Mouse (Mus musculus) ovary, postnatal 36 days (tissue): ENCODE data around the gene Trem1.

Source experiments
- DNase-seq: peaks from one replicate; pipeline ENCODE4 v3.0.0; 2022; ENCODE audit warnings: low spot score, mixed read lengths

The Trem1 gene

DNA sequence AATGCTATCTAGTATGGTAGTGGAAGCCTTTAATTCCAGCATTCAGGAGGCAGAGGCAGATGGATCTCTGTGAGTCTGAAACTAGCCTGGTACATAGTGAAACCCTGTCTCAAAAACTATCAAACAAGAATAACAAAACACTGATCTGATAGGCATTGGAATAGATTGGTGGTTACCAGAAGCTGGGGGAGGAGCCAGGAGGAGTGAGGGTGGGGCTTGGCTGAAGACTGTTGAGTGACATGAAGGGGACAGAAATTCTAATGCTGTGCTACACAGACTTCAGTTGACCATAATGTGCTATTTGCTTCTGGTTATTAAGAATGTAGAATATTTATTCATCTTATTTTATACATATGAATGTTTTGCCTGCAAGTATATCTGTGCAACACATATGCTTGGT, 35.7 kb downstream of the Trem1 start:
- no peak for DNase-seq

DNA sequence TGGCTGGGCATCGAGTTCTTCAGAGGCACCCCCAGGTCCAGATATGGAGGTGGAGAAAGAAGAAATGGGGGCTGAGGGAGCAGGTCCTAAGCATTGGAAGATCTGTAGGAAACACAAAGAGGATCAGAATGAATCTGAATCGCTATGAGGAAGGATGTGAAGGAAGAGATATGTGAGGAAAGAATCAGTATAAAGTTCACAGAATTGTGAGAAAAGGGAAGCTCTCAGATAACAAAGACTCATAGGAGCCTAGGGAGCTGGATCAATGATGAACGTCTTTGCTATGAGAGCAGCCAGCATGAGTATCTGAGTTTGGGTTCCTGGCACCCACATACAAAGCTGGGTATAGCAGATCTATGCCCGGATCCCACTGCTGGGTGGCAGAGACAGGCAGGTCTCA, 37.3 kb downstream of the Trem1 start:
- DNase-seq: no peak

- no peak for DNase-seq
These were observed 39.6 kb downstream of the Trem1 start for GRCm38 (mm10) chr17:48272158-48272557.

DNA sequence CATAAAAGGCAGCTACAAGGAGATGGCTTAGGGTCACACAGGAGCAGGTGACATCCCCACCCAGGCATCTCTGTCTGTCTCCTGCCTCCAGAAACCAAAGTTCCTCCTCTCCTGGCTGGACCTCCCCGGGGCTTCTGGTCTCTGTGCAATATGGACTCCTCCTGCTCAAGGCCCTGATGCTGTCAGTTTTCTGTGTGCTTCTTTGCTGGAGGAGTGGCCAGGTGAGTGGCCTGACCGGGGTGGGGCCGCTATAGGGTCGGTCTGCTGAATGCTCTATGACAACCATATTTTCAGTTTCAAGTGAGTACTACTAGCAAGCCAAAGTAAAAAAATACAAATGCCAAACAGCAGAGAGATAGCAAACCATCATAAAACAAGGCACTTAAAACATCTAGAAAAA, 40.0 kb downstream of the Trem1 start:
- DNase-seq: no peak

- DNase-seq: no peak
These were observed 41.5 kb downstream of the Trem1 start for GRCm38 (mm10) chr17:48274098-48274497.

DNA sequence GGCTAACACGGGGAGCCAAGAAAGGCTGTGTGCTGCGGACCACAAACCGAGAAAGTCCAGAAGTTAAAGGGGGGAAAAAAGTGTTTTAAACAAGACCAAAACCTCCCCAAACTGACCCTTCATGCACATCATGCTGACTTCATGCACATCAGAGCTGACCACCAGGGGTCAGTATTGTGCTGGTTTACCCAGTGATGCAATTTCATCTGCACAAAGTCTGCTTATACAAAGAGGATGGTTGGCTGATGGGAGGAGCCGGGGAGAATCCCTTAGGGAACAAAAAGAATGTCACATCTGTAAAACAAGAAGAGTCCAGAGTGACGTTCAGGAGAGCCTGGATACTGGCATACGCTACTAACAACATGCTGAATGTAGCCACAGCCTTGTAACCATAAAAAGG, 42.3 kb downstream of the Trem1 start:
- DNase-seq: peak; percentile 59

DNA sequence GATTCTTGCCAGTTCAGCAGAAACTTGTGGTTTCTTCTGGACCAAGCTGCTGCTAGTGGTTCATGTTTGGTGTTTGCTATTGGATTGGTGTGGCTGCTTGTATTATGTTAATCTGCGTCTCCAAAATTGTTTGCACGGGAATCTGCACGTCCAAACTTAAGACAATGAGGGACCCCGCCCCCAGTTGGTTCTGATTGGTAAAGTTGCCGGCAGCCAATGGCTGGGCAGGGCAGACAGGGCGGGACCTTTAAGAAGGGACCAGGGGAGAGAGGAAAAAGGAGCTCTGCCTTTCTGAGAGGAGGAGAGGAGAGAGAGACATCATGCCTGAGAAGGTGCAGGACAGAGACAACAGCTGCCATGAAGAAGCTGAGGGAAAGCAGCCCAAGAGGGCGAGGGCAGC, 43.2 kb downstream of the Trem1 start:
- no peak for DNase-seq

- DNase-seq: no peak
These were observed 45.8 kb downstream of the Trem1 start for GRCm38 (mm10) chr17:48278381-48278780.

- no peak for DNase-seq
These were observed 46.4 kb downstream of the Trem1 start for GRCm38 (mm10) chr17:48279002-48279401.

DNA sequence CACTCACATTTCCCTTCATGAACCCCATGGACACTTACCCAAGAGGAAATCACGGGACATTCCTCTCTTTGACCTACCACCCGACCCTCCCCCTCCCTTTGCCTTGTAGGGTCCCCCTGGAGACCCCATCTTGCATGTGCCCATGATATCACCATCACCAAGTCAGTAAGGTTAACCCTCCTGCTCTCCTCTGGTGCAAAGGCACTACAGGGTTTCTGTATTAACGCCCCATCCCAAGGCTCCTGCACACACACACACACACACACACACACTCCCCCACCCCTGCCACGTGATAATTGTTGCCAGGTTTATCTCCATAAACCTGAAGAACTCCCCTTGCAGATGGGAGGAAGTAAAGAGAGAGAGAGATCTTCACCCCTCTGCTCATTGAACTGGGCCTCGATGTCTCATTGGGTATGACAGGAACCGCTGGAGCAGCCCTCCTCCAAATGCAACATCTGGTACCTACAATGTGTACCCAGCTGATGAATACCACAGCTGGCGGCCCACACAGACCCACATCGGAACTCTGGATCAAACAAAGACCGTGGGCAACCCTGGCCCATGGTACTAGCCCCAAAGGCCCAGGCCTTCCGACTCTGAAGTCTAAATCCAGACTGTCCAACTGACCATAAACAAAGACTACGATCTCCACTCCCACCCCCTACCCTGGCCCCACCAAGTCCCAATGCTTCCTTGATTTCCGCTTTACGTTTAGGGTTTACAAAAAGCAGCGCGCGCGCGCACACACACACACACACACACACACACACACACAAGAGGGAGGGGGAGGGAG, 48.6 kb downstream of the Trem1 start:
- DNase-seq: no peak

GRCm38 (mm10) chr17:48281739-48282085, 49.1 kb downstream of the Trem1 start:
- no peak for DNase-seq

GRCm38 (mm10) chr17:48286765-48287164, 54.2 kb downstream of the Trem1 start:
- no peak for DNase-seq

DNA sequence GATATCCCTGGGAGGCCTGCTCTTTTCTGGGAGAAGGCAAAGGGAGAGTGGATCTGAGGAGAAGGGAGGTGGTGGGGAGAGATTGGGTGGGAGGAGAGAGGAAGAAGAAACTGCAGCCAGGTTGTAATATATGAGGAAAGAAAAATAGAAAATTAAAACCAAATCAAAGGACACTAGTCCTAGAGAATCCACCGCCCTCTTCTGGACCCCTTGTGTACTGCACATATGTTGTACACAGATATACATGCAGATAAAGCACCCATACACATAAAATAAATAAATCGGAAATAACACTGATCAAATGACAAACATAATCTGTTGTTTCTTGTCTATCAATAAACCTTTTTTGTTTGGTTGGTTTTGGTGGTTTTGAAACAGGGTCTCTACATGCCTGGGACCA, 54.7 kb downstream of the Trem1 start:
- no peak for DNase-seq

DNA sequence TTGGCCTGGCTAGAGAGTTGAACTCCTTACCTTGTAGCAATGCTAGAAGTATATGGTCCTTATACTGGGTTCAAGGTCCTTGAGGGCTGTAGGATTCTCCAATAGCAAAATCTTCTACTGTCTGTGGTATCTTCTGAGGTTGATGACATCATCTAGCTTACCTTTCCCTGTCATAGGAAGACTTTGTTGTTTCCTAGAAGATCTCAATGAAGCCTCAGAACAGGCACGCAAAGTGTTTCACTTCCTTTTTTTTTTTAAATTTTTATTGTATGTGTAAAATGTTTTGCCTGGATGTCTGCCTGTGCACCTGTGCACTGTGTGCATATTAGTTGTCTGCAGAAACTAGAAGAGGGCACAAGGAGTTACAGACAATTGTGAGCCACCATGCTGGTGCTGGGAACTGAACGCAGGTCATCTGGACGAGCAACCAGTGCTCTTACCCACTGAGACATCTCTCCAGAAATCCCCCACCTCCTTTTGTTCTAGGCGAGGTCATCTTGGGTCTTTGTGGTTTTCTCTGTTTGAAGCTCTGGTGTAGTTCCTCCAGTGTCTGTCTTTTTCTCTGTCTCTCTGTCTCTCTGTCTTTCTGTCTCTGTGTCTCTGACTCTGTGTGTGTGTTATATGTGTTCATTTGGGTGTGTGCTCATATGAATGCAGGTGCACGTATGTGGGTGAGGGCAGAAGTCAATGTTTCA, 61.1 kb downstream of the Trem1 start:
- DNase-seq: no peak
